7 mouse cellular contexts compared by ENCODE assay signal in genomic region chr16:18343778-18344177, GRCm38 (mm10). TPM values are rescaled to one million over a fixed set of nuclear protein-coding genes. Genes with fewer than 3 reads are reported as not detected.
A peak's percentile ranks its signal among the peaks of the same experiment; 100 is the strongest.
DNase-seq lines count a peak whose midpoint lies in the region; ATAC-seq lines count a peak whose summit lies in the region.

No protein-coding gene starts in this region.

- H3K4me2 ChIP-seq in intestine, embryonic 15.5 days (replicated peaks), result peak overlapping the region; percentile 72

- DNase-seq in adrenal gland, adult 18-20 months (ENCODE audit: low spot score in 2 of 2), result peak; percentile 96 to 98
- DNase-seq in embryo, embryonic 11 days, result peak; percentile 98
- DNase-seq in gastrocnemius, postnatal 25 days, result peak; percentile 97
- DNase-seq in left cerebral cortex, postnatal 25 days (ENCODE audit: low spot score in 2 of 2), result peak; percentile 97 to 99
- peak; percentile 96 for DNase-seq in midbrain, embryonic 10.5 days (ENCODE audit: low spot score)
- DNase-seq in right cerebral cortex, postnatal 4 days, result peak; percentile 95

- H3K27me3 ChIP-seq in intestine, embryonic 15.5 days (replicated peaks), result no peaks in the 10 kb centered on the region
- H3K27me3 ChIP-seq in midbrain, embryonic 10.5 days (ENCODE audit: low read depth, poor library complexity, severe bottlenecking), result peaks cover 27% of the 10 kb centered on the region

- peaks cover 20% of the 10 kb centered on the region for H3K4me1 ChIP-seq in intestine, embryonic 15.5 days (replicated peaks)
- H3K4me1 ChIP-seq in midbrain, embryonic 10.5 days, result peaks cover 67% of the 10 kb centered on the region

- H3K4me3 ChIP-seq in intestine, embryonic 15.5 days (replicated peaks), result peak overlapping the region; percentile 56
- peak overlapping the region; percentile 66 for H3K4me3 ChIP-seq in midbrain, embryonic 10.5 days

- H3K9ac ChIP-seq in intestine, embryonic 15.5 days, result peak overlapping the region; percentile 55

- intact Hi-C loops in left cerebral cortex, postnatal 25 days (cut with DNase I), result loop anchor here (2.0 kb wide), 1 partner anchor 275 kb away; no protein-coding TSS in a partner anchor

- no peaks in the 10 kb centered on the region for H3K9me3 ChIP-seq in intestine, embryonic 15.5 days
- H3K9me3 ChIP-seq in midbrain, embryonic 10.5 days (replicated peaks), result no peaks in the 10 kb centered on the region

- 0% methylated on average over 38 of the region's 38 CpGs for WGBS in intestine, embryonic 15.5 days
- 0% methylated on average over 38 of the region's 38 CpGs for WGBS in midbrain, embryonic 10.5 days

- H3K27ac ChIP-seq in intestine, embryonic 15.5 days, result no peak overlapping the region
- peak overlapping the region; percentile 83 for H3K27ac ChIP-seq in midbrain, embryonic 10.5 days (replicated peaks)

- H3K36me3 ChIP-seq in intestine, embryonic 15.5 days, result no peaks in the 10 kb centered on the region
- no peaks in the 10 kb centered on the region for H3K36me3 ChIP-seq in midbrain, embryonic 10.5 days

- ATAC-seq in intestine, embryonic 15.5 days, result peak; percentile 90

RNA-seq across cellular contexts. Expression of gene Tango2, which starts 4.1 kb away (rescaled TPM):
- 10 to 100 TPM; 24.2 to 31.3 TPM for total RNA-seq in adrenal gland, adult 18-20 months (2021)
- total RNA-seq in gastrocnemius, postnatal 25 days (2021), result 10 to 100 TPM; 37.3 to 37.6 TPM
- polyA plus RNA-seq in intestine, embryonic 15.5 days (2015; fragmentation: Nextera tagmentation; extraction: Ambion mirVana), result 43.0 and 49.4 TPM in 2 replicates
- 100 to 1,000 TPM; 145 to 159 TPM for total RNA-seq in left cerebral cortex, postnatal 25 days (2021)
- polyA plus RNA-seq in midbrain, embryonic 10.5 days (2016; fragmentation: Nextera tagmentation; extraction: Ambion mirVana), result 40.1 and 45.2 TPM in 2 replicates

RNA-seq across cellular contexts. Expression of gene Arvcf, which starts 4.2 kb away (rescaled TPM):
- total RNA-seq in adrenal gland, adult 18-20 months (2021), result 10 to 100 TPM; 26.6 to 27.5 TPM
- total RNA-seq in gastrocnemius, postnatal 25 days (2021), result 10 to 100 TPM; 12.5 to 14.3 TPM
- 21.7 and 22.1 TPM in 2 replicates for polyA plus RNA-seq in intestine, embryonic 15.5 days (2015; fragmentation: Nextera tagmentation; extraction: Ambion mirVana)
- total RNA-seq in left cerebral cortex, postnatal 25 days (2021), result 10 to 100 TPM; 42.8 to 43.1 TPM
- 110 and 133 TPM in 2 replicates for polyA plus RNA-seq in midbrain, embryonic 10.5 days (2016; fragmentation: Nextera tagmentation; extraction: Ambion mirVana)

RNA-seq across cellular contexts. Expression of gene Dgcr8, which starts 54.7 kb away (rescaled TPM):
- 10 to 100 TPM; 19.4 to 27.3 TPM for total RNA-seq in adrenal gland, adult 18-20 months (2021)
- 10 to 100 TPM; 14.7 to 16.2 TPM for total RNA-seq in gastrocnemius, postnatal 25 days (2021)
- 21.4 and 24.8 TPM in 2 replicates for polyA plus RNA-seq in intestine, embryonic 15.5 days (2015; fragmentation: Nextera tagmentation; extraction: Ambion mirVana)
- total RNA-seq in left cerebral cortex, postnatal 25 days (2021), result 10 to 100 TPM; 40.7 to 41.0 TPM
- 46.1 and 47.6 TPM in 2 replicates for polyA plus RNA-seq in midbrain, embryonic 10.5 days (2016; fragmentation: Nextera tagmentation; extraction: Ambion mirVana)
